Mouse (Mus musculus) heart, embryonic 11.5 days (tissue): ENCODE data around the gene Wee1. TPM values are rescaled to one million over a fixed set of nuclear protein-coding genes. Genes with fewer than 3 reads are reported as not detected.
"Not testable (repeated sequence)": the region's sequence is repeated elsewhere in the genome, so short reads cannot be mapped to it uniquely, and the experiment has no call there.

Source experiments
- ATAC-seq: fragments of 200-750 bp; cut with Nextera tagmentation; replicated peaks from 2 replicates; pipeline ENCODE4 v1.8.0; 2017; ENCODE audit warnings: moderate library complexity; ENCODE audit not compliant: insufficient number of reproducible peaks, low FRiP score, low TSS enrichment
- H3K27ac ChIP-seq: fragments of 300-500 bp; sonication (generic); 2 replicates; pipeline ENCODE4 v1.5.1; 2014; ENCODE audit warnings: mild to moderate bottlenecking, low read depth, low read length
- H3K27me3 ChIP-seq: fragments of 300-500 bp; sonication (generic); 2 replicates; pipeline ENCODE4 v1.6.1; 2014; ENCODE audit warnings: mild to moderate bottlenecking, low read length, mixed read lengths; ENCODE audit not compliant: control insufficient read depth, insufficient read depth
- H3K36me3 ChIP-seq: fragments of 300-500 bp; sonication (generic); 2 replicates; pipeline ENCODE4 v1.6.1; 2014; ENCODE audit warnings: mild to moderate bottlenecking, low read length, moderate library complexity, mixed read lengths; ENCODE audit not compliant: control insufficient read depth, insufficient read depth
- H3K4me1 ChIP-seq: fragments of 300-500 bp; sonication (generic); 2 replicates; pipeline ENCODE4 v1.6.1; 2014; ENCODE audit warnings: low read length; ENCODE audit not compliant: control insufficient read depth, insufficient read depth
- H3K4me2 ChIP-seq: fragments of 300-500 bp; sonication (generic); 2 replicates; pipeline ENCODE4 v1.6.1; 2014; ENCODE audit warnings: mild to moderate bottlenecking, moderate library complexity
- H3K4me3 ChIP-seq: fragments of 300-500 bp; sonication (generic); 2 replicates; pipeline ENCODE4 v1.5.1; 2014; ENCODE audit warnings: low read depth, low read length
- H3K9ac ChIP-seq: fragments of 300-500 bp; sonication (generic); 2 replicates; pipeline ENCODE4 v1.6.1; 2014; ENCODE audit warnings: mild to moderate bottlenecking, low read depth, low read length, moderate library complexity
- H3K9me3 ChIP-seq: fragments of 300-500 bp; sonication (generic); replicated peaks from 2 replicates; pipeline ENCODE4 v1.6.1; 2016; ENCODE audit warnings: low read length; ENCODE audit not compliant: control insufficient read depth
- WGBS: fragments of 180-500 bp; shearing (Covaris S2); extraction: QIAGEN DNeasy Blood & Tissue Kit; methylation state at CpG from one replicate; pipeline ENCODE4 v1.1.7; 2014; ENCODE audit not compliant: insufficient replicate concordance; 5-methylcytosine and 5-hydroxymethylcytosine counted together
- polyA plus RNA-seq: library from polyadenylated mRNA; unstranded; fragments of >200 nt; fragmentation: Nextera tagmentation; extraction: Ambion mirVana; gene quantifications from 2 replicates; pipeline ENCODE4 v1.2.1, GENCODE M21; 2014

Wee1 gene
- polyA plus RNA-seq, 1 experiment from 2014 or later, result 25.0 TPM

- Histone ChIP-seq H3K27me3 (no peaks in the 10 kb centered on the region), H3K27ac (no peak overlapping the region), H3K9ac (no peak overlapping the region), H3K36me3 (peaks cover 4% of the 10 kb centered on the region), H3K4me3 (no peak overlapping the region), H3K9me3 (no peaks in the 10 kb centered on the region), H3K4me2 (no peak overlapping the region), H3K4me1 (peaks cover 8% of the 10 kb centered on the region; the same call in 1 of the 2 replicates)
- no peak for ATAC-seq
- 53% methylated on average over 6 of the region's 6 CpGs for WGBS
Observed at GRCm38 (mm10) chr7:110100854-110101253, 21.0 kb upstream of the Wee1 start.

GRCm38 (mm10) chr7:110101266-110101665 lies 20.6 kb upstream of the Wee1 start:
- 69% methylated on average over 5 of the region's 5 CpGs for WGBS
- no peaks in the 10 kb centered on the region for H3K27me3 ChIP-seq
- no peak overlapping the region for H3K4me2 ChIP-seq
- H3K36me3 ChIP-seq, result peaks cover 1% of the 10 kb centered on the region
- no peak for ATAC-seq
- H3K4me3 ChIP-seq, result no peak overlapping the region
- H3K27ac ChIP-seq, result no peak overlapping the region
- H3K4me1 ChIP-seq, result peaks cover 8% of the 10 kb centered on the region; the same call in 1 of the 2 replicates
- H3K9me3 ChIP-seq, result no peaks in the 10 kb centered on the region
- H3K9ac ChIP-seq, result no peak overlapping the region

- Histone ChIP-seq H3K4me2 (no peak overlapping the region), H3K9me3 (no peaks in the 10 kb centered on the region)
- 83% methylated on average over 5 of the region's 5 CpGs for WGBS
Observed at GRCm38 (mm10) chr7:110105041-110105440, 16.8 kb upstream of the Wee1 start.

GRCm38 (mm10) chr7:110106633-110107032 lies 15.2 kb upstream of the Wee1 start:
- H3K27me3 ChIP-seq, result no peaks in the 10 kb centered on the region
- H3K9me3 ChIP-seq, result no peaks in the 10 kb centered on the region
- peaks cover 17% of the 10 kb centered on the region for H3K4me1 ChIP-seq
- ATAC-seq, result no peak
- H3K9ac ChIP-seq, result no peak overlapping the region
- no peaks in the 10 kb centered on the region for H3K36me3 ChIP-seq
- 62% methylated on average over 3 of the region's 3 CpGs for WGBS
- H3K27ac ChIP-seq, result no peak overlapping the region
- H3K4me3 ChIP-seq, result no peak overlapping the region
- H3K4me2 ChIP-seq, result no peak overlapping the region

More at GRCm38 (mm10) chr7:110105041-110105440, 16.8 kb upstream of the Wee1 start:
- H3K27me3 ChIP-seq, result no peaks in the 10 kb centered on the region
- no peak for ATAC-seq
- no peak overlapping the region for H3K9ac ChIP-seq
- H3K27ac ChIP-seq, result no peak overlapping the region
- peaks cover 14% of the 10 kb centered on the region for H3K4me1 ChIP-seq
- no peaks in the 10 kb centered on the region for H3K36me3 ChIP-seq
- no peak overlapping the region for H3K4me3 ChIP-seq

GRCm38 (mm10) chr7:110108524-110108923 lies 13.3 kb upstream of the Wee1 start:
- not testable (repeated sequence) for ATAC-seq, H3K4me3 ChIP-seq, H3K9ac ChIP-seq, H3K36me3 ChIP-seq, H3K4me2 ChIP-seq, H3K9me3 ChIP-seq, H3K27me3 ChIP-seq
- H3K27ac ChIP-seq, result peak overlapping the region; percentile 85; the same call in 1 of the 2 replicates
- H3K4me1 ChIP-seq, result peaks cover 17% of the 10 kb centered on the region
- 92% methylated on average over 3 of the region's 3 CpGs for WGBS

- peak overlapping the region; percentile 85 for H3K27ac ChIP-seq
- peak overlapping the region; percentile 65 for H3K9ac ChIP-seq
- ATAC-seq, result no peak
- WGBS, result 9% methylated on average over 11 of the region's 11 CpGs
- H3K4me1 ChIP-seq, result peaks cover 17% of the 10 kb centered on the region
- H3K4me3 ChIP-seq, result peak overlapping the region; percentile 14
- no peaks in the 10 kb centered on the region for H3K27me3 ChIP-seq
- H3K36me3 ChIP-seq, result no peaks in the 10 kb centered on the region
- H3K4me2 ChIP-seq, result peak overlapping the region; percentile 55
- no peaks in the 10 kb centered on the region for H3K9me3 ChIP-seq
Observed at GRCm38 (mm10) chr7:110108967-110109610, 12.8 kb upstream of the Wee1 start.

GRCm38 (mm10) chr7:110110061-110110656 lies 11.7 kb upstream of the Wee1 start:
- WGBS, result 20% methylated on average over 4 of the region's 4 CpGs
- Histone ChIP-seq H3K27me3 (no peaks in the 10 kb centered on the region), H3K27ac (peak overlapping the region; percentile 85), H3K9me3 (no peaks in the 10 kb centered on the region), H3K4me1 (peaks cover 17% of the 10 kb centered on the region), H3K4me3 (no peak overlapping the region), H3K4me2 (peak overlapping the region; percentile 1; the same call in 1 of the 2 replicates), H3K9ac (no peak overlapping the region), H3K36me3 (no peaks in the 10 kb centered on the region)
- peak; percentile 13; the same call in 1 of the 2 replicates for ATAC-seq

- Histone ChIP-seq H3K4me1 (peaks cover 13% of the 10 kb centered on the region; the same call in 1 of the 2 replicates), H3K27ac (no peak overlapping the region), H3K27me3 (no peaks in the 10 kb centered on the region), H3K9me3 (no peaks in the 10 kb centered on the region), H3K36me3 (no peaks in the 10 kb centered on the region), H3K9ac (no peak overlapping the region), H3K4me3 (no peak overlapping the region), H3K4me2 (no peak overlapping the region)
- WGBS, result 33% methylated on average over 5 of the region's 5 CpGs
- no peak for ATAC-seq
Observed at GRCm38 (mm10) chr7:110114699-110115098, 7.1 kb upstream of the Wee1 start.
